Mouse (Mus musculus): ENCODE data around the gene Sag.

The Sag gene

DNA sequence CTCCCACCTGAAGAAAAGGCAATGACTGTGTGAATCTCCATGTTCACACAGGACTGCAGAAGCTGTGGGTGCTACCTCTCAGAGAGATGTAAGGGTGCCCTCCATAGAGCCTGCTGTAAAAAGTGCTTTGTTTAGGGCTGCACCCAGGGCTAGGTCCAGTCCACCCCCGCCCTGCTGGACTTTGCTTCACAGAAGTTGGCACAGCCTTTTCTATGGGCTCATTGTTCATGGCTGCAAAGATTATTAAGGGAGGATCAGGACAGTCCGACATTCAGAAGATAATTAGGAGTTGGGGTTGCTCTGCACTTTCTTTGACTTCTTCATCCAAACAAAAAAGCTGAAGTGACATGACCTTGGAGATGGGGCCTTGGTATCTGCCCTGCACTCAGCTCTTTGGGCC is 89.0 kb downstream of the Sag start:
- no peak for DNase-seq (ENCODE audit: low spot score in 2 of 2)

DNA sequence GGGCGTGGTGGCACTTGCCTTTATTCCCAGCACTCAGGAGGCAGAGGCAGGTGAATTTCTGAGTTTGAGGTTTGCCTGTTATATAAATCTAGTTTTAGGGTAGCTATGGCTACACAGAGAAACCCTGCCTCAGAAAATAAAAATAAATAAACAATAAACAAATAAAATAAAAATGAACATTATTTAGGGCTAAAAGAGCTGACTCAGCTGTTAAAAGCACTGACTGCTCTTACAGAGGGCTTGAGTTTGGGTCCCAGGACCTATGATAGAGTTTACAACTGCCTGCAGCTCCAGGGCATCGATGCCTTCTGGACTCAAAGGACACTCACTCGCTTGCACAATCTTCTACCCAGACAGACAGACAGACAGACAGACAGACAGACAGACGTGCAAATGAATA is 89.9 kb downstream of the Sag start:
- no peak for DNase-seq (ENCODE audit: low spot score in 2 of 2)
